Mouse (Mus musculus) inflammation-experienced regulatory T-cells, adult 6 months (primary cell): ENCODE measurements around the gene Sec24c. TPM values are rescaled to one million over a fixed set of nuclear protein-coding genes. Genes with fewer than 3 reads are reported as not detected.
A peak's percentile ranks its signal among the peaks of the same experiment; 100 is the strongest.
"Not testable (repeated sequence)": the region's sequence is repeated elsewhere in the genome, so short reads cannot be mapped to it uniquely, and the experiment has no call there.

ENCODE experiments used
- ATAC-seq: one replicate; pipeline ENCODE4 v1.8.0; 2017
- polyA plus RNA-seq, 3 experiments: library from polyadenylated mRNA; unstranded; fragments of 100-300 nt; shearing (Covaris generic); gene quantifications; one replicate each; pipeline ENCODE4 v1.2.1; 2017

Gene Sec24c
- 100 to 1,000 TPM in 2 of 3 experiments, 10 to 100 TPM in 1; 99.7 to 119 (median 115) TPM for polyA plus RNA-seq

GRCm38 (mm10) chr14:20674064-20674833, at the start of gene Sec24c:
Gene Sec24c, plus strand, starts transcription at chr14:20674308.
- peak; percentile 93 for ATAC-seq

DNA sequence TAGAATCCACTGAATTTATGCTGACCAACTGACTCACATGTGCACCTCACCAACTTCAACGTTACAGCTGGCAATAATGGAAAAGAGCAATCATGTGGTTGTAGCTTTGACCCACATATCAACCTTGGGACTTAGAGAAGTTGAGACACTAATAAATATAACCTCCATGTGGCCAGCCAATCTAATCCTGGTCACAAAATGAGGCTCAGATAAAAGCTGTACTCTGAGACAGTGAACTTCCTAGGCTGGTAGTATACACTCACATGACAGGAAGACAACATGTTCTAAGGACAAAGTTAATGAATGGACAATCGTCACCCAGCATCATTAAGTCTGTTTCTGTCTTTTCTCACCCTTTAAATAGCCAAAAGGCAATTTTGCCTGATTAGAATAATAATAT, 47.7 kb upstream of the Sec24c start:
- no peak for ATAC-seq

DNA sequence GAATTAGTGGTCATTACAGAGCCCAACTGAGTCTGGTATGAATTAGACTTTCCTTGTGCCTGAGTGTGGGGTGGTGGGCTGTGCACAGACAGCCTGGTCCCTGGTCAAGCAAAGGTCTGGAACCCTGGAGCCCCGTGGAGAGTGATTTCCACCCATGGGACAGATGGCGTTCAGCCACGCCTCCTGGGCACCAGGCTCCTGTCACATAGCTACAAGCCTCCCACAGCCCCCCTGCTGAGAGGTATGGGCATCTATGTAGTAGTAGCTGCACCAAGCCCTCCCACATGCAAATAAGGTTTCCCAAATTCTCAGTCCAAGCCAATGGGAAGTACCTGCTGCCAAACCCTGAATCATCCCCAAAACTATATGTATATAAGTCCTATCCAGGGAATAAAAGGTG, 47.1 kb upstream of the Sec24c start:
- no peak for ATAC-seq

DNA sequence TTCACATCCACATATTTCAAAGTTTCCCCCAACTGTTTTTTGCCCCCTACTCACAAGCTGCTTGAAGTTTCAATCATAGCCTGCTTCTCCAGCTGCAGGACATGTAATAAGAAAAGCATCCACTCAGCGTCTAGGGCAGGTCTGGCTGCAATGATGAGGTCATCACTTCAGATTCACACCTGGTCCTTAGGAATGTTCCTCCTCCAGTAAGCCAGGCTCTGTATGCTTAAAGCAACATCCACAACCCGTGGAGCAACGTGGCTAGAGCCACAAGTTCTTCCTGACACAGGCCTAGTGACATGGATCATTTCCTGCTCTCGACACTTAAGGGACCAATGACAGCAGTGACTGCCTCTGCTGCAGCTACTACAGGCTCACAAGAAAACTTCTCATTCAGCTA, 42.9 kb upstream of the Sec24c start:
- ATAC-seq = no peak

DNA sequence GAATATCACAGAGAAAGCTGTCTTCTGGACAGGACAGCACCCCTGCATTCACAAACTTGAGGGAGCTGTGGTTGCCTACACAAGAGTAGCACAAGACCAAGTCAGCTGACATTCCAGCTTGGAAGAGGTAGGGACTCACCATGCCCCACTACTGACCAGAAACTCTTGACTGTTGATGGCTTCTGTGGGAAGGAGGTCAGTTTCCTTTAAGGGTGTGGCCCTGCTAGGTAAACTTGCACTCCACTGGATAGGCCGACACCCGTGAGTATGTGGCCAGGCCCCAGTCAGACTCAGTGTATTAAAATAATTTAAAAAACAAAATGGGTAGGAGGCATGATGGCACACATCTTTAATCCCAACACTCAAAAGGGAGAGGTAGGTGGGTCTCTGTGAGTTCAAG, 38.6 kb upstream of the Sec24c start:
- ATAC-seq = no peak

- not testable (repeated sequence) for ATAC-seq
Measured at GRCm38 (mm10) chr14:20636968-20637367, 37.1 kb upstream of the Sec24c start.

DNA sequence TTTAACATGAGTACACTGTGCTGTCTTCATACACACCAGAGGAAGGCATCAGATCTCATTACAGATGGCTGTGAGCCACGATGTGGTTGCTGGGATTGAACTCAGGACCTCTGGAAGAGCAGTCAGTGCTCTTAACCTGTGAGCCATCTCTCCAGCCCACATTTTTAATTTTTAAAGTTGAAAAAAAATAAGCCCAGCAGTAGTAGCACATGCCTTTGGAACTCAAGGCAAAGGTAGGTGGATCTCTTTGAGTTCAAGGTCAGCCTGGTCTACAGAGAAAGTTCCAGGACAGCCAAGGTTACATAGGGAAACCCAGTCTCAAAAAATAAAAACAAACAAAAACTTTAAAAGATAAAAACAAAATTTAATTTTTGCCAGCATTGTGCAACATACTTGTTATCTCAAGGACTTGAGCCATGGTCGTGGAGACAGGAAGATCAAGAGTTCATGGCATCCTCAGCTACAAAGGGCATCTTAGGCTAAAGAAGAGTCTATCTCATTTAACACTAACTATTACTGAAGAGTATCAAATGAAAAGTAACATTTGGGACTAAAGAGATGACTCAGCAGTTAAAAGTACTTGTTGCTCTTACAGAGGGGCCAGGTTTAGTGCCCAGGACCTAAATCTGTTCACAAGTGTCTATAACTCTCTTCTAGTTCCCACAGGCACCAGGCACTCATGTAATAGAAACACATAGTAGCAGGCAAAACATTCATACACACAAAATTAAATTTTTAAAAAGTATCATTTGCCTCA, 36.1 kb upstream of the Sec24c start:
- ATAC-seq = no peak

- ATAC-seq = no peak
Measured at GRCm38 (mm10) chr14:20638702-20639101, 35.4 kb upstream of the Sec24c start.

GRCm38 (mm10) chr14:20639918-20640619, 34.0 kb upstream of the Sec24c start:
- ATAC-seq = peak; percentile 45

GRCm38 (mm10) chr14:20640644-20641437, 33.3 kb upstream of the Sec24c start, which contains the start of gene Usp54:
Gene Usp54, minus strand, starts transcription at chr14:20641063.
- peak; percentile 95 for ATAC-seq

- ATAC-seq = no peak
Measured at GRCm38 (mm10) chr14:20641438-20641875, 32.7 kb upstream of the Sec24c start.

DNA sequence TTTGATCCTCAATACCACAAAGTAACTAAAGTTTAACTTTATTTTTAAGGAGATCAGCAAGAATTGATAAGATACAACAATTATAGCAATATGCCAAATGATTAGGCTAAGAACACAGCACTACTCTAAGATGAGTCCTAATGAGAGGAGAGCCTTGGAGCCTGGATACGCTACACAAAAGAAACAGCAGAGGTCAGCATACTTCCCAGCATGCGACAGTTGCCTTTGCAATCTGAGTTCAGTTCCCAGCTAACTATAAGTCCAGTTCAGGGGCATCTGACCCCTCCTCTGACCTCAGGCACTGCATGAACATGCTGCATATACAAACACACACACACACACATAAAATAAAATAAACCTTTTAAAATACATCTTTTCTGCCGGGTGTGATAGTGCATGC, 28.6 kb upstream of the Sec24c start:
- ATAC-seq = no peak

DNA sequence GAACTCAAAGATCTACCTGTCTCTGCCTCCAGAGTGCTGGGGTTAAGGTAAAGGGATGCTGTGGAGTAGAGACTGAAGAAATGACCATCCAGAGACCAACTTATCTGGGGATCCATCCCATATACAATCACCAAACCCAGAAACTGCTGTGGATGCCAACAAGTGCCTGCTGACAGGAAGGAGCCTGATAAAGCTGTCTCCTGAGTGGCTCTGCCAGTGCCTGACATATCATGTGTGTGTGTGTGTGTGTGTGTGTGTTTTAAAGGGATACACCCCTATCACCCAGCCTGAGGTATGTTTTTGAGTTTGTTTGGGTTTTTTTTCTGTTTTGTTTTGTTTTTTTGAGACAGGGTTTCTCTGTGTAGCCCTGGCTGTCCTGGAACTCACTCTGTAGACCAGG, 27.7 kb upstream of the Sec24c start:
- no peak for ATAC-seq

- ATAC-seq = no peak
Measured at GRCm38 (mm10) chr14:20651000-20651399, 23.1 kb upstream of the Sec24c start.

- no peak for ATAC-seq
Measured at GRCm38 (mm10) chr14:20651722-20652256, 22.3 kb upstream of the Sec24c start.

GRCm38 (mm10) chr14:20654690-20655421, 19.3 kb upstream of the Sec24c start:
- ATAC-seq = no peak

- ATAC-seq = no peak
Measured at GRCm38 (mm10) chr14:20655731-20656130, 18.4 kb upstream of the Sec24c start.

DNA sequence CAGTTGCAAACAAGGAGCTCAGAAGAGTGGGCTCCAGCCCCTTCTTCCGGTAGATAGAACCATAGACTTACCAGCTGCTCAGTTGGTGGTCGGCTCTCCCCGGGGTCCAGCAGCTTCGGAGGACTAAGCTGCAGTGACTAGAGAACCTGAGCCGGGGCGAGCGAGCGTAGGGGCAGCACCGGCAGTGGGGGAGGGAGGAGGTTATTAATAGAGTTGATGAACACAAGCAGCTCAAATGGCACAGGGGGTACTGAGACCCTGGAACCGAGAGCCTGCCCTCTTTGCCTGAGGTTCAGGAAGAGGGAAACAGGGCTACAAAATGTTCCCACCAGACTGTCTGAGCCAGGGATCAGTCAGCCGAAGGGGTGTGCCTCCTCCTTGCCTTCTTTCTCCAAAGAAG, 17.7 kb upstream of the Sec24c start, which contains the start of gene Myoz1:
TSS of gene Myoz1 (minus strand) at position 180 of the 400 bp plus-strand sequence.
- ATAC-seq = no peak

DNA sequence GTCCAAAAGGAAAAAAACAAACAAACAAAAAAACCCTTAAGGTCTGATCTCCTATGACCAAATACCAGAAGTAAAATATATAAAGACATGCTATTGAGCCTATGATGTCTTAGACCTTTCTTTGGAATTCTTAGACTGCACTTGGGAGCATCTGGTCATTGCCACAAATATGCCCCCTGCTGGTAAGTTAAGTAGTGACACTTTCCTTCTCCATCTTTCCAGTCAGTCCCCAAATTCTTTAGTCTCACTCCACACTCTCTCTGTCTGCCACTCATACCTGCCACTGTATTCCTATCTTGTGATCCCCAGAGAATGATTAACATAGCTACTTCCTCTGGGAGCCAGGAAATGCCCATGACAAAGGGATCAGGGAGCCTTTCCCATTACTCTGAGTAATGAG, 15.8 kb upstream of the Sec24c start:
- no peak for ATAC-seq

DNA sequence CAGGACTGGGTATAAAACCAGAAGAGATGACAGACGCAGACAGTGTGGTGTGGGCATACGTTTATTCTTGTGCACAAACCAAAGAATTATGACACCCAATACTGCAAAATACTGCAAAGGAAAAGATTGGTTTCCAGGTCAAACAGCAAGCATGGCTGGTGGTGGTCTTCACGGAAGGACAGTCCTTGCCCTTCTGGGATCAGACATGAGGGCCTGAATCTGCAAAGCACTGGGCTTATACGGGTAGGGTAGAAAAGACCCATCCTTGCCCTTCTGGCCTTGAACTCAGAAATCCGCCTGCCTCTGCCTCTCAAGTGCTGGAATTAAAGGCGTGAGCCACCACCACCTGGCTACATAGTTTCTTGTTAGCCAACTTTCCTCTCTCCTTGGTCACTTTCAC, 15.2 kb upstream of the Sec24c start:
- ATAC-seq = no peak

DNA sequence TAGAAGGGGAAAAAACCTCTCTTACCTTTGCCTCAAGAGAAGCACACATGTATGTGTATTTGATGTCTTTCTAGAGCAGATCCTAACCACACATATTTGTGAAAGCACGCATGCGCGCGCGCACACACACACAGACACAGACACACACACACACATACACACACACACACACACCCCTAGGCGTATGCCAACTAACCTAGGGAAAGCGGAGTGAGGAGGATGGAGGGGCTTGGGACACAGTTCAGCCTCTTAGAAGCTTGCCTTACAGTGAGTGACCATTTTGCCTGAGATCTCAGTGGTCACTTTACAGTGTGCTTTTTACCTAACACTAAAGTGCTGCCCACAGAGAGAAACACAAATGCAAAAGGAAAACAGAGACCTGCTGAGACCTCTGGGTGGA, 14.4 kb upstream of the Sec24c start:
- no peak for ATAC-seq
